Mouse (Mus musculus) kidney, postnatal 0 days (tissue): ENCODE measurements at regions not wholly inside any gene's neighbourhood (a gene's known extent, or its start where the extent isn't known, plus 50 kb on each side); places are given as distances from the start of the nearest gene placed in this dataset.

ENCODE experiments used
- ATAC-seq: fragments of 200-750 bp; cut with Nextera tagmentation; replicated peaks from 2 replicates; pipeline ENCODE4 v1.8.0; 2017; ENCODE audit warnings: low read depth, moderate number of reproducible peaks, moderate TSS enrichment, moderate library complexity; ENCODE audit not compliant: low FRiP score
- DNase-seq: peaks from one replicate; pipeline ENCODE4 v3.0.0-alpha.2; 2016; ENCODE audit warnings: low spot score
- H3K27ac ChIP-seq: fragments of 300-500 bp; sonication (generic); 2 replicates; pipeline ENCODE4 v1.5.1; 2014; ENCODE audit warnings: mild to moderate bottlenecking
- H3K27me3 ChIP-seq: fragments of 300-500 bp; sonication (generic); 2 replicates; pipeline ENCODE4 v1.6.1; 2014; ENCODE audit warnings: low read length, mixed read lengths; ENCODE audit not compliant: insufficient read depth
- H3K36me3 ChIP-seq: fragments of 300-500 bp; sonication (generic); 2 replicates; pipeline ENCODE4 v1.6.1; 2014; ENCODE audit warnings: low read length, mixed read lengths; ENCODE audit not compliant: insufficient read depth
- H3K4me1 ChIP-seq: fragments of 300-500 bp; sonication (generic); replicated peaks from 2 replicates; pipeline ENCODE4 v1.6.1; 2014; ENCODE audit warnings: antibody characterized with exemption, low read length, mixed read lengths; ENCODE audit not compliant: insufficient read depth
- H3K4me2 ChIP-seq: fragments of 300-500 bp; sonication (generic); 2 replicates; pipeline ENCODE4 v1.6.1; 2014; ENCODE audit warnings: mild to moderate bottlenecking, low read length, moderate library complexity, mixed read lengths
- H3K4me3 ChIP-seq: fragments of 300-500 bp; sonication (generic); replicated peaks from 2 replicates; pipeline ENCODE4 v1.5.1; 2014; ENCODE audit warnings: low read depth, low read length
- H3K9ac ChIP-seq: fragments of 300-500 bp; sonication (generic); 2 replicates; pipeline ENCODE4 v1.6.1; 2014; ENCODE audit warnings: low read depth, low read length
- H3K9me3 ChIP-seq: fragments of 300-500 bp; sonication (generic); replicated peaks from 2 replicates; pipeline ENCODE4 v1.6.1; 2016; ENCODE audit warnings: low read length, inconsistent platforms, mixed read lengths
- CTCF ChIP-seq: IDR thresholded peaks from 2 replicates; pipeline ENCODE4 v1.5.1; 2016; ENCODE audit warnings: antibody characterized with exemption, low read depth, mild to moderate bottlenecking, moderate library complexity
- WGBS: fragments of 180-500 bp; shearing (Covaris S2); extraction: QIAGEN DNeasy Blood & Tissue Kit; methylation state at CpG from one replicate; pipeline ENCODE4 v1.1.7; 2014; 5-methylcytosine and 5-hydroxymethylcytosine counted together

DNA sequence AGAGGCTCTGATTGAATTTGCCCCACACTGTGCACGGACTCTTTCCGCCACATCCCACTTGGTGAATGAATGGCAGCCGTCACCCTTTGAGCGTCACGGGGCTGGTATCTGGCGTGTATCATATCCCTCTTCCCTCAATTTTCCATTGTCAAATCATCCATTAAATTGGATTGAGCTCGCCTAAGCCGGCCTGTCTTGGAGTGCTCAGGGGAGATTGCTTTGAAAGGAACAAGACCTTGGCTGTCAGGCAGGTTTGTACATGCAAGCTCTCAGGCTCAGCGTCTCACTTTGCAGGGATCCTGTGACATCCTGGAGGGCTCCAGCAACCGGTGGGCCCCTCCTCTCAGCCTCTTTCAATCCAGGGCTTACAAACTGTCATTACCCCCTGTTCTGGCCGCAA is 275.7 kb upstream of the Ptbp2 start:
- H3K4me3 ChIP-seq, result no peak overlapping the region
- H3K27me3 ChIP-seq, result no peaks in the 10 kb centered on the region
- WGBS, result 34% methylated on average over 11 of the region's 11 CpGs
- no peaks in the 10 kb centered on the region for H3K9me3 ChIP-seq
- ATAC-seq (no peak; the same call in 1 of the 2 replicates), DNase-seq (peak; percentile 8)
- H3K4me1 ChIP-seq, result no peaks in the 10 kb centered on the region
- H3K36me3 ChIP-seq, result no peaks in the 10 kb centered on the region
- peak overlapping the region; percentile 23; the same call in 1 of the 2 replicates for H3K4me2 ChIP-seq
- no peak overlapping the region for H3K27ac ChIP-seq
- no peak overlapping the region for H3K9ac ChIP-seq
- no peak for TF ChIP-seq CTCF

DNA sequence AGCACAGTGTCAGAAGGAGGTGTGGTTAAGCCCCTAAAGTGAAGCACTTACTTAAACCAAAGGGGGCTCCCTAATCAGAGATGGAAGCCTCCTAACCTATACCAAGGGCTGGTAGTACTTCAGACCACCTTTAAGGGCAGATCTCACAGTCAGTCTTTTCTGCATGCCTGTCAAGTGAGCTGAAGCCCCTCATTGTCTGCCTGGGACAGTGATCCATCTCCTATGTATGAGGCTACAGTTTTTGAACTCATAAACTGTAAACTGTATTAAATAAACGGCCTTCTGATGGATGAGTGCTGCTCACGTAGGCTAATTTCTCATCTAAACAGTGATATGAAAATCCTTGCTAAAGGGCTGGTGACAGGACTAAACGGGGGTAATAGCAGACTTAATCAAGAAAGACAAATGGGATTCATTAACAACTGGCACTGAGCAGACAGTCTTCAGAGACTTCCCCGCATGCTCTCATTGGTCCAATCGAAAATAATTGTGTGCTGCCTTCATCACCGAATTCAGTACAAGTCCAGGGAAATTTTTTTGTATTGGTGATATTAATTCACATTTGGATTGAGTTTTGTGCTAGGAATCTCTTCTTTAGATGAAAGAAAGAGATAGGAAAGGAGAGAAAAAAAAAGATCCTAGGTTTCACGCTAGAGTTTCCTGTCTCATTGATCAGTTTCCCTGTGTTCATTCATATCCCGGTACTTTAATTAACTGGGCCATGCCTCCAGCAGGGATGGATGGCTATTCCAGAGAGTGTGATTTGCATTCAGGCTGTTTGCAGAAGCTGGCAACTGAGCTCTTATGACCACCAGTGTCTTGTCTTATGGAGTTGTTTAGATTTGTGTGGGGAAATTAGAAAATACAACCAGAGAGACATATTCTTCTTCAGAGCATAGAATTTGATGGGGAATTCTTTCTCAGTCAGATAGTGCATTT is 271.2 kb upstream of the Ptbp2 start:
- Histone ChIP-seq H3K4me1 (no peaks in the 10 kb centered on the region), H3K36me3 (no peaks in the 10 kb centered on the region), H3K9ac (no peak overlapping the region), H3K27me3 (no peaks in the 10 kb centered on the region), H3K9me3 (no peaks in the 10 kb centered on the region), H3K27ac (no peak overlapping the region), H3K4me2 (no peak overlapping the region), H3K4me3 (no peak overlapping the region)
- TF ChIP-seq CTCF, result no peak
- DNase-seq, result no peak
- ATAC-seq, result no peak
- 76% methylated on average over 8 of the region's 8 CpGs for WGBS

DNA sequence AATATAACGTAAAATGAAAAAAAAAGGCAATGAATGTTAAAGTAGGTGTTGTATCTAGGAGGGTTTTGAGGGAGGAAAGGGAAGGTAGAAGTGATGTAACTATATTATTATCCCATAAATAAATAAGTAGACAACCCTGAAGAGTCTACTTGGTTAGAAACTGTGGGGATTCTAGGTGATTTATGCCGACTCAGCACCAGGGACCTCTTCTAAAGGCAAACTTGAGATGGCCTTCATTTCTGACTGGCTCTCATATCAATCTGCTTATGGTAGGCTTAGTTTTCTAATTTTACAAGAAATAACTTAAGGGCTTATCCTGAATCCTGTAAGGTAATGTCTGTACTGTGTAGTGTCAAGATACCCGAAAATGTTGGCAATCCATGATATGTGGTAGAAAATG is 263.0 kb upstream of the Ptbp2 start:
- H3K4me3 ChIP-seq, result no peak overlapping the region
- no peak for ATAC-seq
- no peak for TF ChIP-seq CTCF
- no peaks in the 10 kb centered on the region for H3K36me3 ChIP-seq
- no peak overlapping the region for H3K9ac ChIP-seq
- no peaks in the 10 kb centered on the region for H3K27me3 ChIP-seq
- no peaks in the 10 kb centered on the region for H3K9me3 ChIP-seq
- no peak overlapping the region for H3K4me2 ChIP-seq
- H3K4me1 ChIP-seq, result no peaks in the 10 kb centered on the region
- 91% methylated on average over 3 of the region's 3 CpGs for WGBS
- H3K27ac ChIP-seq, result no peak overlapping the region
- no peak for DNase-seq

DNA sequence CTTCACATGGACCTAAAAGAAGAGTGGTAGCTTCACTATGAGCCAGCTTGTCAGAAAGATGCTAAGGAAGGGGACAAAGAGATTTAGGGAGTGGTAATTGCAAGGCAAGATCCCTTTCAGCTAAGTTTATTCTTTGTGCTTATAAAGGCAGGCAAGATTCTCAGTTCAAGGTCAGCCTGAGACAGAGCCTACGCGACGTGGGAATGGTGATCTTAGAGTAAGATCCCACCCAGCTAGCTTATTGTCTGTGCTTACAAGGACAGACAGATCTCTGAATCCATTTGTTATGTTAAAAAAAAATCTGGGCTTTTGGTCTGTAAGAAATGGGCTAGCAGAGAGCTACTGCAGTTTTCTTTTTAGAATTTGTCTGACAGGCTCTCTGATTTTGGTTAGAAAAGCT is 253.3 kb upstream of the Ptbp2 start:
- Histone ChIP-seq H3K4me3 (no peak overlapping the region), H3K9ac (no peak overlapping the region), H3K4me2 (no peak overlapping the region), H3K27me3 (no peaks in the 10 kb centered on the region), H3K36me3 (no peaks in the 10 kb centered on the region), H3K4me1 (no peaks in the 10 kb centered on the region), H3K27ac (no peak overlapping the region), H3K9me3 (no peaks in the 10 kb centered on the region)
- no peak for DNase-seq
- no peak for TF ChIP-seq CTCF
- no peak for ATAC-seq
- WGBS, result 94% methylated on average over 3 of the region's 3 CpGs

DNA sequence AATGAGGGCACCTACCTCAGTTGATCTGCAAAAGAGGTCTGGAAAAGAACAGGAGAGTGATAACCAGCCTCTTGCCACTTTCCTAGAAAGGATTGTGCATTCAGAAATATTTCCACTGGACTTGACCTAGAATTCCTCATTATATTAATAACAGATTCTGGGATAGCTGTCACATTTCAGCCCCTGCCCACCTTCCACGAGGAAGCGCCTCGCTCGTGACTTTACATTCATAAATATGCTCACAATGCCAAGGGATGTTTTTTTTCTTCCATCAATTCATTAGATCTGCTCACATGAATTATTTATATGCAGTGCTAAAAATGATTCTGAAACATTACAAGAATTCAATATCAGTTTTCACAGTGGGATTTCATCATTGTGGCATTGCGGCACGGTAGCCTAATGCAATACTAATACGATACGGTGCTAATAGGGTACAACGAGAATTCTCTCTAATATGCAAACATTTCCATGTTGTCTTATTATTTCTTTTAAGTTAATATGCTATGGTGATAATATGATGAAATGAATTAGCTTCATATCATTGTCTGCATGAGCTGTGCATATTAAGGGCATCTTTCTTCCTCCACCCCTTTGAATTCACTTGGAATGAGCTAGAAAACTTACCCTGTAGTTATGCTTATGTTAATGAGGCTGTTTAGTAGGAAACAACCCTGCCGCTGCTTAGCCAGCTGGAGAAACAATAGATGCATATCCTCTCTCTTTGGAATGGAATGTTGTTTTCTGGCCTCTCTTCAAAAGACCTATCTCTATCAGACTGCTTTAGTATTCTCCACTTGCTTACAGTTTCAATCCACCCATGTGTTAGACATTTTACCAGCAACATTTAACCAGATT is 235.8 kb upstream of the Ptbp2 start:
- Histone ChIP-seq H3K9me3 (no peaks in the 10 kb centered on the region), H3K27ac (no peak overlapping the region), H3K27me3 (no peaks in the 10 kb centered on the region), H3K4me2 (no peak overlapping the region), H3K4me3 (no peak overlapping the region), H3K36me3 (no peaks in the 10 kb centered on the region), H3K4me1 (no peaks in the 10 kb centered on the region), H3K9ac (no peak overlapping the region)
- no peak for DNase-seq
- 87% methylated on average over 10 of the region's 10 CpGs for WGBS
- no peak for TF ChIP-seq CTCF
- ATAC-seq, result no peak

DNA sequence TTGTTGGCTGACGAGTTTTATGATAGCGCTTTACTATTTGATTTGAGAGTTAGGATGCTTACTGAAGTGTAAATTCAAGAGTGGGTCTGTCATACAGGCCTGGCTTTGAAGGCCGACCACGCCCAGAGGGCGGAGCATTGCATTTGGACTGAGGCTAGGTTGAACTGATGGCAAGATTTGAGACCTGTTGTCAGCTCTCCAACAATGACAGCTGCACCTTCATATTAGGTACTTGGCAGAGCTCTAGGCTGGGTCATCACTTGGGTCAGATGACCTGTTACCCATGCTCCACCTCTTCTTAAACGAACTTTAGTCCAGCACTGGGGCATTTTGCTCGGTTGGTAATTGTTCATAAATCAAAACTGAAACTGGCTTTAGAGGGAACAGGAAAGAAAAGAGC is 231.1 kb upstream of the Ptbp2 start:
- TF ChIP-seq CTCF, result no peak
- H3K27ac ChIP-seq, result no peak overlapping the region
- DNase-seq (no peak), ATAC-seq (no peak)
- H3K36me3 ChIP-seq, result no peaks in the 10 kb centered on the region
- no peaks in the 10 kb centered on the region for H3K27me3 ChIP-seq
- H3K4me1 ChIP-seq, result no peaks in the 10 kb centered on the region
- H3K4me3 ChIP-seq, result no peak overlapping the region
- no peak overlapping the region for H3K4me2 ChIP-seq
- H3K9me3 ChIP-seq, result no peaks in the 10 kb centered on the region
- no peak overlapping the region for H3K9ac ChIP-seq
- 81% methylated on average over 7 of the region's 7 CpGs for WGBS
